Mouse (Mus musculus): Measurements from ENCODE around the gene B4galt3. TPM values are rescaled to one million over a fixed set of nuclear protein-coding genes. Genes with fewer than 3 reads are reported as not detected.

The B4galt3 gene
- total and polyA plus RNA-seq, 2 experiments from 2014 or later, result 94.9 to 110 TPM

DNA sequence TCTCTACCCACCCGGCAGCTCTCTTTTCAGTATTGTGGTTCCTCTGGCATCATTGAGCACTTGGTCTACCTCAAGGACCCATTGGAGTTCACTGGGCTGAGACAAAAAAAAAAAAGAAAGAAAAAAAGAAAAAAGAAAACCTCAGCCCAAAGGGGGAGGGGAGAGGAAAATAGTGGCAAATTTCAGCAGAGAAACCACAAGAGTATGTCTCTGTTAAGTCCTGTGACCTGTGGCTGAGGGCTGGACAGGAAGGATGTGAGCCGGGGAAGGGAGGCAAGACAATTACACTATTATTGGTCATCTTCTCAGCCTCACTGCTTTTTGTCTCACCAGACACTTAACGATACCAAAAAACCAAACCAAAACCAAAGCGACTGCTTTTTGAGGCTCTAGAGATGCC lies 38.3 kb upstream of the B4galt3 start:
- H3K4me3 ChIP-seq (ENCODE audit: low read depth, low read length), result no peak overlapping the region
- H3K9me3 ChIP-seq (ENCODE audit: low read length), result no peaks in the 10 kb centered on the region
- no peak overlapping the region for H3K4me2 ChIP-seq (ENCODE audit: low read depth, low read length, poor library complexity, severe bottlenecking)
- ATAC-seq (ENCODE audit: low FRiP score), result no peak
- no peak overlapping the region for H3K9ac ChIP-seq (replicated peaks; ENCODE audit: low read length, poor library complexity, severe bottlenecking)
- H3K27ac ChIP-seq (ENCODE audit: low read depth, low read length), result no peak overlapping the region
- H3K36me3 ChIP-seq (ENCODE audit: insufficient read depth, low read length), result peaks cover 29% of the 10 kb centered on the region
- no peak for DNase-seq (ENCODE audit: low spot score)
- WGBS, result 77% methylated on average over 4 of the region's 4 CpGs
- no peak for TF ChIP-seq CTCF (IDR thresholded peaks at IDR 0.05)
- H3K4me1 ChIP-seq (ENCODE audit: insufficient read depth, low read length), result no peaks in the 10 kb centered on the region
- no peaks in the 10 kb centered on the region for H3K27me3 ChIP-seq (ENCODE audit: insufficient read depth, low read length)

DNA sequence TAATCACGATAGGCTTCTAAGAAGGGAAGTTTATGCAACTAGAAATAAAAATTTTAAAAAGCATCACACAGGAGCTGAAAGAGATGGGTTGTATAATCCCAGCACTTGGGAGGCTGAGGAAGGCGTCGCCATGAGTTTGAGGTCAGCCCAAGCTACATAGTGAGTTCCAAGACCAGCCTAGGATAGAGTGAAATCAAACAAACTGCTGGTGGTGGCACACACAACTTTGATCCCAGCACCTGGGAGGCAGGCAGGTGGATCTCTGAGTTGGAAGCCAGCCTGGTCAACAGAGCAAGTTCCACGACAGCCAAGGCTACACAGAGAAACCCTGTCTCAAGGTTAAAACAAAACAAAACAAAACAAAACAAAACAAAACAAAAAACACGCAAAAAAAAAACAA lies 37.8 kb upstream of the B4galt3 start:
- Histone ChIP-seq H3K9ac (replicated peaks; ENCODE audit: low read length, poor library complexity, severe bottlenecking) (no peak overlapping the region), H3K27me3 (ENCODE audit: insufficient read depth, low read length) (no peaks in the 10 kb centered on the region), H3K4me1 (ENCODE audit: insufficient read depth, low read length) (no peaks in the 10 kb centered on the region), H3K36me3 (ENCODE audit: insufficient read depth, low read length) (peaks cover 34% of the 10 kb centered on the region), H3K4me3 (ENCODE audit: low read depth, low read length) (no peak overlapping the region), H3K27ac (ENCODE audit: low read depth, low read length) (no peak overlapping the region), H3K4me2 (ENCODE audit: low read depth, low read length, poor library complexity, severe bottlenecking) (no peak overlapping the region), H3K9me3 (ENCODE audit: low read length) (no peaks in the 10 kb centered on the region)
- 84% methylated on average over 5 of the region's 5 CpGs for WGBS
- no peak for TF ChIP-seq CTCF (IDR thresholded peaks at IDR 0.05)
- DNase-seq (ENCODE audit: low spot score) (no peak), ATAC-seq (ENCODE audit: low FRiP score) (no peak)

DNA sequence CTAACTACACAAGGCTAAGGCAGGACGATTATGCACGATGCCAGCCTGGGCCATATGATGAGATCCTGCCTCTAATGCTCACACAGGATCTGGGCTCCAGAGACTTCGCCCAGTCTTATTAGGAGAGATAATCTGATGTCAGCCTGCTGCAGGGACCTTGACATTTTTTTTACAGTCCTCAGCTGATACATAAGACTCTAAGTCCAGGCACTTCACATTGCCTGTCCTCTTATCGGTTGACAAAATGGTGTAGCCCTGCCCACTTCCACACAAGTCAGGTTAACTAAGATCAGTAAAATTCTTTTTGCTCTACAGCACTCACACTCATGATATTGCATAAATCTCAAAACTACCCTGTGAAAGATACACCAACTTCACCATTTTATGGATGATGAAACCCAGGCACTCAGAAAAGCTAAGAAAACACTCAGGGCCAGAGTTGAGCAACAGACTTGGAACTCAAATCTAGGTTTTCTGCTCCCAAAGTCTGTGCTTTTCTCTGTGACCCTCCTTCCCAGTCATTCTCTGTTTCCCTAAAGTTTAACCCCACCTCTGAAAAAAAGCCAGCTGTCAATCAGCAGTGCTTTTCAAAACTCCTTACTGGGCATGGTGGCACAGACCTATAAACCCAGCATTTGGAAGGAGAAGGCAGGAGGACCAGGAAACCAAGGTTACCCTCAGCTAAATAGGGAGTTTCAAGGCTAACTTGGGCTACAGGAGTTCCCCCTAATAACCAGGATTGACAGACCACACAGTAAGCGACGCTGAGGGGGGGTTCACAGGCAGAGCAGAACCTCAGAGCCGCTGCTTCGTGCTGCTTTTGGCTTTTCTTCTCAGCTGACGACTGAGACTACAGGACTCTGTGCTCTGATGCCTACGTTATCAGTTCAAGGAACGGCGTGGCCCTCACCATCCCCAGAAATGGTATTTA lies 37.1 kb upstream of the B4galt3 start:
- Histone ChIP-seq H3K9me3 (ENCODE audit: low read length) (no peaks in the 10 kb centered on the region), H3K27me3 (ENCODE audit: insufficient read depth, low read length) (no peaks in the 10 kb centered on the region), H3K4me2 (ENCODE audit: low read depth, low read length, poor library complexity, severe bottlenecking) (no peak overlapping the region), H3K4me3 (ENCODE audit: low read depth, low read length) (no peak overlapping the region), H3K36me3 (ENCODE audit: insufficient read depth, low read length) (peaks cover 41% of the 10 kb centered on the region), H3K27ac (ENCODE audit: low read depth, low read length) (no peak overlapping the region), H3K9ac (replicated peaks; ENCODE audit: low read length, poor library complexity, severe bottlenecking) (no peak overlapping the region), H3K4me1 (ENCODE audit: insufficient read depth, low read length) (no peaks in the 10 kb centered on the region)
- WGBS, result 82% methylated on average over 12 of the region's 12 CpGs
- ATAC-seq (ENCODE audit: low FRiP score), result no peak
- no peak for DNase-seq (ENCODE audit: low spot score)
- TF ChIP-seq CTCF (IDR thresholded peaks at IDR 0.05), result no peak

DNA sequence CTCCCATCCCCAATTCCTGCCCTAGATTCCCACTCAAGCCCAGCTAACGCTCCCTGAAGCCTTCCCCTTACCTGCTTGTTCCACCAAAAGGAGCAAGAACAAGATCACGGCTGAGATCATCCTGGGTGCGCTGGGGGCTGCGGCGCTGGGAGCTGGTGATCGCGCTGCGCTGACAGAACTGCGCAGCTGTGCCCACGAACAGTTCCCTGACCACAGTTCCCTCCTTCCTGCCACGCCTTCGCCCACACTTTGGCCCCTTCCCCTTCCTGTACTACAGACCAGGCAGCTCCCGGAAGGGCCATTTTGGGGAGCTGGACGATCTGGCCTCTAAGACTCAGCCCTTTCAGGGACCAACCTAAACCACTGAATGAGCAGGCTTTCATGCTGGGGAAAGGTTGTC lies 36.0 kb upstream of the B4galt3 start, which contains the start of gene Fcer1g:
Gene Fcer1g, minus strand, starts transcription at position 240 of the 400 bp plus-strand sequence.
- Histone ChIP-seq H3K27me3 (ENCODE audit: insufficient read depth, low read length) (no peaks in the 10 kb centered on the region), H3K27ac (ENCODE audit: low read depth, low read length) (no peak within 1 kb of the TSS), H3K9ac (replicated peaks; ENCODE audit: low read length, poor library complexity, severe bottlenecking) (no peak within 1 kb of the TSS), H3K4me3 (ENCODE audit: low read depth, low read length) (no peak within 1 kb of the TSS), H3K4me1 (ENCODE audit: insufficient read depth, low read length) (no peaks in the 10 kb centered on the region), H3K36me3 (ENCODE audit: insufficient read depth, low read length) (peaks cover 51% of the 10 kb centered on the region), H3K9me3 (ENCODE audit: low read length) (no peaks in the 10 kb centered on the region), H3K4me2 (ENCODE audit: low read depth, low read length, poor library complexity, severe bottlenecking) (no peak within 1 kb of the TSS)
- 89% methylated on average over 14 of the region's 14 CpGs for WGBS
- DNase-seq (ENCODE audit: low spot score) (no peak), ATAC-seq (ENCODE audit: low FRiP score) (no peak)
- TF ChIP-seq CTCF (IDR thresholded peaks at IDR 0.05), result no peak

DNA sequence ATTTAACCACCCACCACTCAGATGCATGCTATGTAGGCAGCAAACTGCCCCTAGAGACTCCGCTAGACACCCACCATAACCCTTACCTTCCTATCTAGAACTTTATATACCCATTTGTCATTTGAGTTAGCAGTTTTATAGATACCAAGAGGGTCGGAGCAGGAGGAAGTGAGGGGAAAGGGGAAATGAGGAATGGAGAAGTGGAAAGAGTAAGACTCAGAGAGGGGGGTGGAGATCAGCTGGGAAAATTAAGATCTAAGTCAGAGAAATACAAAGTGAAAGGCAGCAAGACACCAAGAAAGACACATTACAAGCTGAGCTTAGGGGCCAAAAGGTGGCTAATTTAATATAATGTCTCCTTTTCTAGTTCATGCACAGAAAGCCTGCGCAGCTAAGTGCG lies 35.6 kb upstream of the B4galt3 start:
- no peak for DNase-seq (ENCODE audit: low spot score)

DNA sequence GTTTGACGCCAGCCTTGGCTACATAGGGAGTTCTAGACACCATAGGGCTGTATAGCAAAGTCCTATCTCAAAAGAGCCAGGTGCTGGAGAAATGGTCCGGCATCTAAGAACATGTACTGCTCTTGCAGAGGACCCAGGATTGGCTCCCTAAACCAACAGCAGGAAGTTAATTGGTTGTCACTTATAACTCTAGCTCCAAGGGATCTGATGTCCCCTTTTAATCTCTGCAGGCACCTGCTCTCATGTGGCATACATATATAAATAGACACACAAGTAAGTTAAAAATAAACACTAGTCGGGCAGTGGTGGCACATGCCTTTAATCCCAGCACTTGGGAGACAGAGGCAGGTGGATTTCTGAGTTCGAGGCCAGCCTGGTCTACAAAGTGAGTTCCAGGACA lies 34.3 kb upstream of the B4galt3 start:
- no peak overlapping the region for H3K9ac ChIP-seq (replicated peaks; ENCODE audit: low read length, poor library complexity, severe bottlenecking)
- no peaks in the 10 kb centered on the region for H3K4me1 ChIP-seq (ENCODE audit: insufficient read depth, low read length)
- H3K27me3 ChIP-seq (ENCODE audit: insufficient read depth, low read length), result no peaks in the 10 kb centered on the region
- peaks cover 62% of the 10 kb centered on the region for H3K36me3 ChIP-seq (ENCODE audit: insufficient read depth, low read length)
- DNase-seq (ENCODE audit: low spot score), result no peak
- no peaks in the 10 kb centered on the region for H3K9me3 ChIP-seq (ENCODE audit: low read length)
- no peak overlapping the region for H3K4me3 ChIP-seq (ENCODE audit: low read depth, low read length)
- WGBS, result 89% methylated on average over 4 of the region's 4 CpGs
- no peak for TF ChIP-seq CTCF (IDR thresholded peaks at IDR 0.05)
- no peak for ATAC-seq (ENCODE audit: low FRiP score)
- H3K4me2 ChIP-seq (ENCODE audit: low read depth, low read length, poor library complexity, severe bottlenecking), result no peak overlapping the region
- no peak overlapping the region for H3K27ac ChIP-seq (ENCODE audit: low read depth, low read length)

More for the DNA sequence above, 35.6 kb upstream of the B4galt3 start:
- ATAC-seq (ENCODE audit: low FRiP score), result no peak
- 91% methylated on average over 4 of the region's 4 CpGs for WGBS
- Histone ChIP-seq H3K4me1 (ENCODE audit: insufficient read depth, low read length) (no peaks in the 10 kb centered on the region), H3K9me3 (ENCODE audit: low read length) (no peaks in the 10 kb centered on the region), H3K27ac (ENCODE audit: low read depth, low read length) (no peak overlapping the region), H3K9ac (replicated peaks; ENCODE audit: low read length, poor library complexity, severe bottlenecking) (no peak overlapping the region), H3K4me2 (ENCODE audit: low read depth, low read length, poor library complexity, severe bottlenecking) (no peak overlapping the region), H3K36me3 (ENCODE audit: insufficient read depth, low read length) (peaks cover 53% of the 10 kb centered on the region), H3K27me3 (ENCODE audit: insufficient read depth, low read length) (no peaks in the 10 kb centered on the region), H3K4me3 (ENCODE audit: low read depth, low read length) (no peak overlapping the region)
- no peak for TF ChIP-seq CTCF (IDR thresholded peaks at IDR 0.05)

Data from midbrain, postnatal 0 days (tissue).